Mouse (Mus musculus): ENCODE results near the gene Slc22a13.

GRCm38 (mm10) chr9:119143372-119143771 is 65.5 kb downstream of the Slc22a13 start:
- TF ChIP-seq CTCF (IDR thresholded peaks at IDR 0.05; ENCODE audit: insufficient read depth, low read length) (no peak), POLR2A (IDR thresholded peaks at IDR 0.05; ENCODE audit: borderline replicate concordance, extremely low read depth, low read depth, low read length) (no peak)
